Mouse (Mus musculus): ENCODE results near the gene Clic4.

Gene Clic4

DNA sequence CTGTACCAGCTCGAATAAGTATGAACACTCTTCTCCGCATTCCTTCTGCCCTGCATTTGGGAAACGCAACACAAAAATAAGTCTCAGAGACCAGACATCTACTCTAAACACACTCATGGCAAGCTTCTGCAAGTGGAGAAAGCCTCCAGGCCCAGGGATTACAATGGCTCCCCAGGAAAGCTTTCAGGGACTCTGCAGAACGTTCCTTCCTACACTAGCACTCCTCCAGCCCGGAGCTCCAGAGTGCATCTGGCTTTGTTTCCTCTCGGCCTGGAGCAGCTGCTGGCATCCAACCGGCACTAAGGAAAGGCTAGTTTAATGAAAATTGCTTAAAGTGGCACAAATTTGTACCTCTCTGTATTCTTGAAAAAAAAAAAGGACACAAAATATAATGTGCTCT, 14.1 kb downstream of the Clic4 start:
- no peak for DNase-seq (ENCODE audit: low spot score in 2 of 2)

GRCm38 (mm10) chr4:135257881-135258476, 14.6 kb downstream of the Clic4 start:
- no peak for DNase-seq (ENCODE audit: low spot score in 2 of 2)

GRCm38 (mm10) chr4:135256536-135257450, 15.8 kb downstream of the Clic4 start:
- no peak for DNase-seq (ENCODE audit: low spot score in 2 of 2)

- no peak for DNase-seq (ENCODE audit: low spot score in 2 of 2)
These were observed 17.8 kb downstream of the Clic4 start for GRCm38 (mm10) chr4:135254770-135255169.

DNA sequence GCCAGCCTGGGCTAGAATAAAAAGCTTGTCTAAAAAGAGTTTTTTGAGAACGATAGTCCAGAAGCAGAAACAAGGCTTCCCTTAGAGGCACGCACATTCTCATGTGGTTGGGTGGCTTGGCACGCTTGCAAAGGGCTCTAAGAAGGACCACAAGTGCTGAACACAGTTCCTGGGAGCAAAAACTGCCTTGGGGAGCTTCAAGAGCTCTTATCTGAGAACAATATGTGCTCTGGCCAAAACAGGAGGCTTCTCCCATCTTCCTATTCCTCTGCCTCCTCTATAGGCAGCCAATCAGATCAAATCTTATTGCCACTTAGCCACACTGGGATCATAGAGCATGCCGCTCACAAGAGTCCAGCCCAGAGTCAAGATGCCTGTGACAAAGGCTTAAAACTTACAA, 18.3 kb downstream of the Clic4 start:
- DNase-seq (ENCODE audit: low spot score in 2 of 2), result no peak

GRCm38 (mm10) chr4:135253239-135254039, 19.2 kb downstream of the Clic4 start:
- DNase-seq (ENCODE audit: low spot score in 2 of 2), result no peak

DNA sequence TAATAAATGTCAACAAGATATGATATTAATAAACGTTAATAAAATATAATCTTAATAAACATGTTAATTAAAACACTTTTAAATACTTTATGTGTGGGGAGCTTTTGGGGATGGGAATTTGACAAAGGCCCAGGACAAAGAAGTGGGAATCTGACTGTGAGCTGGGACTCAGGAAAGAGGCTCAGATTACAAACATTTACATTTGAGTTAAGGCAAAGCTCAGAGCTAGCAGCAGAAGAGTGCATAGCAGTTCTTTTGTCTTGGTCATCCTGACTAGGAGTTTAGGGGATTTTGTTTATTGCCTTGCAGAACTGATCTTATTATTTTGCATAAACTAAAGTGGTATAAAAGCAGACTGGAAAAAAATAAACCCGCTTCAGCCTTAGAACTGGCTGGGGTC, 20.8 kb downstream of the Clic4 start:
- DNase-seq (ENCODE audit: low spot score in 2 of 2), result no peak

DNA sequence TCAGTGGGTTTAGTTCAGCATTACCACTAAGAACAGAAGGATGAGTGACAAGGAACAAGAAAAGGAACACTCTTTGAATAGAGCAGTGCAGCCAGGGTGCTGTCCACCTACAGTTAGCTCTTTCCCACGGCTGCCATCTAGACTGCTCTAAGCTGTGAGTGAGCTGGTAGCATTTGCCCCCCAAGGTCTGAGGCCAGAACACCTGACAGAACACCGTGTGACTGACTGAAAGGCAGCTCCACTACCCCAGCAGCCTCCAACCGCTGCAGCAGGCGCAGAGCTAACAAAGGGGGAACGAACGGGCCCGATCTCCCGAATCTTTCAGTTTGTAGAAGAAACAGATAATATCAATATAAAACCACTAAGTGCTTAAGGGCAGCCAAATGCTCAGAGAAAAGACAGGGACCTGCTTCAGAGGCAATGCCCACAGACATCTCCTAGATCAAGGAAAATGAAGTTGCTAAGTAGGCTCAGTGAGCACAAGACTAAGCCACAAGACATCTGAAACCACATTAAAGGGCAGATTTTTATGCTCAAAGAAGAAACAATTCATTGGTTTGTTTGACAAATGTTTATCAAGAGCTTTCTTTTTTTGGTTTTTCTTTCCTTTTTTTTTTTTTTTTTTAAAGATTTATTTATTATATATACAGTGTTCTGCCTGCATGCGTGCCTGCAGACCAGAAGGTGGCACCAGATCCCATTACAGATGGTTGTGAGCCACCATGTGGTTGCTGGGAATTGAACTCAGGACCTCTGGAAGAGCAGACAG, 24.2 kb downstream of the Clic4 start:
- no peak for DNase-seq (ENCODE audit: low spot score in 2 of 2)

GRCm38 (mm10) chr4:135246866-135247756, 25.5 kb downstream of the Clic4 start:
- DNase-seq (ENCODE audit: low spot score in 2 of 2), result no peak

GRCm38 (mm10) chr4:135246444-135246843, 26.2 kb downstream of the Clic4 start:
- DNase-seq (ENCODE audit: low spot score in 2 of 2), result no peak

- no peak for DNase-seq (ENCODE audit: low spot score in 2 of 2)
These were observed 26.8 kb downstream of the Clic4 start for GRCm38 (mm10) chr4:135245841-135246240.

GRCm38 (mm10) chr4:135244335-135244734, 28.3 kb downstream of the Clic4 start:
- peak; percentile 57 to 76 for DNase-seq (ENCODE audit: low spot score in 2 of 2)

DNA sequence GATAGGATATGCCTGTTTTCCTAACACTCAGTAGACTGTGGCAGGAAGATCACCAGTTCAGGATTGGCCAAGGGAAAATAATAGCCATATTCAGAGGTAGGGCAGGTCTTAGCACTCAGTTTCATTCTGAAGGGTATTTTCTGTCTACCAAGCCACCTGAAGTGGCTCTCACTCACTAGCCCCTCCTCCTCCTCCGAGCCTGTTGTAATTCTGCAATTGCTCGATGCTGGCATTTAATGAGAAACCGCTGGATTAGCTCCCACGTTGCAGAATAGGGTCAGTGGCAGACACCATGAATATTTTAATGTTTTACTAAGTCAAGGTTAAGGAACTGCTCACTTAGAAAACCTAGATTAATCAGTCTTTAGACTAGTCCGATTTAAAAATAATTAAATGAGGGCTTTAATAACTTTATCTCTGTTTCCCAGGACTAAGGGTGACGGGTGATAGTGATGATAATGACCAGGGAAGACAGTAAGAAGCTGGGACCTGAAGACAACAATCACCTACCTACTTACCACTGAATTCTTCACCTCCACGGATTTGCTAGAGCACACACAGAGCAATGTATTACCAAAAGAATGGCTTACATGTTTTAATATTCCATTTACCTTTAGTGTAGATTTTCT, 29.6 kb downstream of the Clic4 start:
- no peak for DNase-seq (ENCODE audit: low spot score in 2 of 2)

GRCm38 (mm10) chr4:135242383-135242782, 30.2 kb downstream of the Clic4 start:
- no peak for DNase-seq (ENCODE audit: low spot score in 2 of 2)

- no peak for DNase-seq (ENCODE audit: low spot score in 2 of 2)
These were observed 30.9 kb downstream of the Clic4 start for GRCm38 (mm10) chr4:135241669-135242068.

DNA sequence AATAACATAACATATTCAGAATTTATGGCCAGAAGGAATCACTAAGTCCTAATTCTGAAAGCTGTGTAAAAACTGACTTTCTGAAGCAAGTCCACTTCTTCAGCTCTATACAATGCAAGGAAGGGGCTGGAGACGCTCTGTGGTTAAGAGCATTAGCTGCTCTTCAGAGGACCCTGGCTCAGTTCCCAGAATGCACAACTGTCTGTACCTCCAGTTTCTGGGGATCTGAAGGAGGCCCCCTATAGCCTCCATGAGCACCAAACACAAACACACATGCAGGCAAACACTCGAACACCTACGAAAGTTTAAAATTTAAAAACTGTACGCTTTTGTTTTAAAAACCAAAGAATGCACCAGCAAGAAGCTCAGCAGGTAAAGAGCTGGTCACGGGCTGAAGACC, 31.5 kb downstream of the Clic4 start:
- DNase-seq (ENCODE audit: low spot score in 2 of 2), result no peak

DNA sequence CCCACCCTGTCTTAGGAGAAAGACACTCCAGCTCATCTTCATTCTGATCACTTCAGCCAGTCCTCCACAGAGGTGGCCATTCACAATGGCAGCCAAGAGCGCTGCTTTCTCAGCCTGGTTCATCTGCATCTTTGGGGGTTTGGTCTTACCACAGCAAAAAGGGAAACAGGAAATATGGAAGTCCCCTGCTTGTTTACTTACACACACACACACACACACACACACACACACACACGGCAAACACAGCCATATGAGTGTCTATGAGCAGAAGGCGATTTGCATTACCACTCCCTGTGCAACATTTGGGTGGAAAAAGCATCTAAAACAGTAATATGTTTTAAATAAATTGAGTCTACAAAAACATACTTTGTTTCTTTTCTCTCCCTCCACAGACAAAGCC, 32.3 kb downstream of the Clic4 start:
- no peak for DNase-seq (ENCODE audit: low spot score in 2 of 2)

GRCm38 (mm10) chr4:135238706-135239510, 33.7 kb downstream of the Clic4 start:
- DNase-seq (ENCODE audit: low spot score in 2 of 2), result no peak

- no peak for DNase-seq (ENCODE audit: low spot score in 2 of 2)
These were observed 36.0 kb downstream of the Clic4 start for GRCm38 (mm10) chr4:135236658-135237057.
